Mouse (Mus musculus): ENCODE data around the gene Stim1. TPM values are rescaled to one million over a fixed set of nuclear protein-coding genes. Genes with fewer than 3 reads are reported as not detected.
"Not testable (repeated sequence)": the region's sequence is repeated elsewhere in the genome, so short reads cannot be mapped to it uniquely, and the experiment has no call there.

The Stim1 gene
- total RNA-seq, 2 experiments from 2014 or later, result 198 to 210 TPM

- intact Hi-C loops (cut with DNase I; ENCODE audit: low total_unique reads), result no loop called here
Observed at GRCm38 (mm10) chr7:102246956-102247797, 20.4 kb upstream of the Stim1 start.

DNA sequence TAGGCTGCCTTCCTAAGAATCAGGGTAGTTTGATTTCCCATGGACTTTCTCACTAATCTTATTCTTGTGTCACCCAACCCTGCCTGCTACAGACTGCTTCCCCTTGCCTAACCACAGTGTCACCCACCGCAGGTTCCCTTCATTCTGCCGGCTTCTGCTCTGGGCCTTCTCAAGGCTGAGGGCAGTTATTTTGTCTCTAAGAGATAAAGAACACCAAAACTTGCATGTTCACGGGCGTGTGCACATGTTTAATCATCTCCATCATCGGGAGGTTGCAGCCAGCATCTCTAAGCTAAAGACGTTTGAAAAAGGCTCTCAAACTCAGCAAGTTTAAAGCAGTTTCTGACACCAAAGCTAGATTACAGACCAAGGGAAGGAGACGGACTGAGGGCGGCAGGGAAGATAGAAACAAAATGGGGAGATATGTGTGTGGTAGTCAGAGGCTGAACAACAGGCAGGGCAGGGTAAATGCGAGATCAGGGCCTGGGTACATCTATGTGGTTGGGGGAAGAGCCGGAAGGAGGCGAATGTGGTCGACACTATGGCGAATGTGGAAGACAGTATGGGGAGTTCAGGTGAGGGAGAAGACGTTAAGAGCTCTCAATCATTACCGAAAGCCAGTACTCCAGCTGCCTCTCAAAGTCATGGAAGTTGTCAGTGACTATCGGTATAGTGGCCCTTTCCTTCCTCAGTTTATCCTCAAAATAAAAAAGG is 18.8 kb upstream of the Stim1 start:
- no peak for DNase-seq
- intact Hi-C loops (cut with DNase I; ENCODE audit: low total_unique reads), result no loop called here

More at GRCm38 (mm10) chr7:102246956-102247797, 20.4 kb upstream of the Stim1 start:
- DNase-seq, result peak; percentile 26

DNA sequence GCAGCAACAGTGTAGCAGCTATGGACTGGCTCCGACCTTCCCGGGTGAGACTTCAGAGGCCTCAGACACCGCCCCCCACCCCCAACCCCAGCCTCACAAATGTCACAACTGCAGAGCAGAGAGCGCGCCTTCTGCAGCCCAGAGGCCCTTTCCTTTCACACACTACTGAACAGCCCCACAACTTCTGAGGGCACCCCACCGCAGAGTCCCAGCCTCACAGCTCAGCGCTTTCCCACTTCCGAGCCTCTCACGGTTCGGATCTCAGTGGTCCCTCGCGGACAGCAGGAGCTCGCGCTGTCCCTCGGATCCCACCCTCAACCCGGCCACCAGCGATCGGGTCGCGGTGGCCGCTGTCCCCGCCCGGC is 18.1 kb upstream of the Stim1 start:
- DNase-seq, result no peak
- intact Hi-C loops (cut with DNase I; ENCODE audit: low total_unique reads), result no loop called here

GRCm38 (mm10) chr7:102249896-102250630 is 17.5 kb upstream of the Stim1 start:
- intact Hi-C loops (cut with DNase I; ENCODE audit: low total_unique reads), result no loop called here
- DNase-seq, result peak; percentile 76

GRCm38 (mm10) chr7:102250631-102251214 is 16.9 kb upstream of the Stim1 start:
- intact Hi-C loops (cut with DNase I; ENCODE audit: low total_unique reads), result no loop called here
- peak; percentile 94 for DNase-seq

DNA sequence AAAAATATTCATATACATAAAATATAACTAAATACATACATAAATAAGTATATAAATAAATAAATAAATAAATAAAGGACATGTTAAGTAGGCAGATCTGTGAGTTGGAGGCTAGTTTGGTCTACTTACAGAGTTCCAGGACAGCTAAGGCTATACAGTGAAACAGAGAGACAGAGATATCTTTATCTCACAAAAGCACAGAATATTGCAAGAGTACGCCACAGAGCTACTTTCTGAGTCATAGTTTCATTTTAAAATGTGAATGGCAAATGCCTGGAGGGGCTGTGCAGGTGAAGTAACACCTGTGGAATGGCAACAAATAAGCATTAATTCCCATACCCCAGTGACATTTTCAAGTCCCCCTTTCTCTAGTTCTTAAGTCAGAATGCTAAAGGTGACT is 14.0 kb upstream of the Stim1 start:
- intact Hi-C loops (cut with DNase I; ENCODE audit: low total_unique reads), result no loop called here
- no peak for DNase-seq

GRCm38 (mm10) chr7:102255954-102256353 is 11.7 kb upstream of the Stim1 start, which contains the start of gene Rhog:
Gene Rhog (minus strand): TSS chr7:102256054.
- no peak for DNase-seq
- intact Hi-C loops (cut with DNase I; ENCODE audit: low total_unique reads), result no loop called here

- intact Hi-C loops (cut with DNase I; ENCODE audit: low total_unique reads), result no loop called here
- no peak for DNase-seq
Observed at GRCm38 (mm10) chr7:102256636-102257035, 11.0 kb upstream of the Stim1 start.

GRCm38 (mm10) chr7:102258189-102258588 is 9.4 kb upstream of the Stim1 start:
- intact Hi-C loops (cut with DNase I; ENCODE audit: low total_unique reads), result loop anchor here (2.0 kb wide), 1 partner anchor 157 kb away; no protein-coding TSS in a partner anchor
- peak; percentile 83 for DNase-seq

GRCm38 (mm10) chr7:102258753-102259152 is 8.9 kb upstream of the Stim1 start:
- intact Hi-C loops (cut with DNase I; ENCODE audit: low total_unique reads), result loop anchor here (2.0 kb wide), 1 partner anchor 156 kb away; no protein-coding TSS in a partner anchor

DNA sequence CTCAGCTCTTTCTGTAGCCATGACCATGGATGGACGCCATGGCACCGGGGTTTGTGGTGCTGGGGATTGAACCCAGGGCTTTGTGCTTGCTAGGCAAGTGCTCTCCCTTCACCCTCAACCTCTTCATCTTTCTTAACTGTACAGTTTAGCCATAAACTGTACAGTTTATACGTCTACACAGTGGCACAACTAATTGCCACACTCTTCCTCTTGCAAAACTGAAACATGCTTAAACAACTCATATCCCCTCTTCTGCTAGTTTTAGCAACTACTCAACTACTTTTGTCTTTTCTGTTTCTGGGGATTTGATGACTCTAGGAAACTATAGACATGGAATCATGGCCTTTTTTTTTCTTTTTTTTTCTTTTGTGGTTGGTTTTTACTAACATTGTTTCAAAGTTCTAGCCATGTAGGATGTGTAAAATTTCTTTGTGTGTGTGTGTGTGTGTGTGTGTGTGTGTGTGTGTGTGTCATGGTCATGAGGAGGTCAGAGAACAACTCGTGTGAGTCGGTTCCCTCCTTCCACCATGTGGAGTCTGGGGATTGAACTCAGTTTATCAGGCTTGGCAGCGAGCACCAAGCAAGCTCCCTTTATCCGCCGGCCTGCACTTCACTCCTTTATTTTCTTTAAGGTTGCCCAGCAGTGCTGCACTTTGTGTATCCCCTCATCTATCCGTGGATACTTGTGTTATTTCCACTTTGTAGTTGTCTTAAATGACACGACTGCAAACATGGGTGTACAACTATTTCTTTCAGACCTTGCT is 7.7 kb upstream of the Stim1 start:
- intact Hi-C loops (cut with DNase I; ENCODE audit: low total_unique reads), result loop anchor here (2.0 kb wide), 1 partner anchor 155 kb away; no protein-coding TSS in a partner anchor
- no peak for DNase-seq

More at GRCm38 (mm10) chr7:102258753-102259152, 8.9 kb upstream of the Stim1 start:
- no peak for DNase-seq

DNA sequence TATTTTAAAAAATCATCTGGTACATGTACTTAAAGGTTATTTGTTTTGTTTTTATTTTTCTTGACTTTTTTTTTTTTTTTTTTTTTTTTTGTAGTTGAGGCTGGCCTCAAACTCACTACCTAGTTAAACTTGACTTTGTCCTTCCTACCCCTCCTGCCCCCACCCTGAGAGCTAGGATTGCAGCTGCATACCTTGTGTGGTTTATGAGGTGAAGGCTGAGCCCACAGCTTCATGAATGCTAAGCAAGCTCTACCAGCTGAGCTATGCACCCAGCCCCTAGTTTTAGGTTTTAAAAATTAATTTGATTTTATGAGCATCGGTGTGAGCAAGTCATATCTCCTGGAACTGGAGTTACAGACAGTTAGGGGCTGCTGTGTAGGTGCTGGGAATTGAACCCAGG is 7.1 kb upstream of the Stim1 start:
- intact Hi-C loops (cut with DNase I; ENCODE audit: low total_unique reads), result no loop called here
- DNase-seq, result no peak

DNA sequence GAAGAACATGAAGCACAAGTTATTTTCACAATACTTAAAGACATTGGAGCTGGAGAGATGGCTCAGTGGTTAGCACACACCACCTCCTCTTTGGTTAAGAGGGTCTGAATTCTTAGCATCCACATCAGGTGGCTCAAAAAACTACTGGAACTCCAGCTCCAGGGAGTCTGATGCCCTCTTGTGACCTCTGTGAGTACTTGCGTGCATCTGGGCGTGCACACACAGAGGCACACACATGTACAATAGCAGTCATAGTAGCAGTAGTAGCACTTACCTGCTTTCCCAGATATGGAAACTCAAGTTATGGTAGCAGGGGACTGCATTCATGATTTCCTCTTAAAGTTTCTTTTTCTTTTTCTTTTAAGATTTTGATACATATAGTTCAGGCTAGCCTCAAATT is 4.6 kb upstream of the Stim1 start:
- intact Hi-C loops (cut with DNase I; ENCODE audit: low total_unique reads), result no loop called here

GRCm38 (mm10) chr7:102266021-102266400 is 1.6 kb upstream of the Stim1 start:
- intact Hi-C loops (cut with DNase I; ENCODE audit: low total_unique reads); DNase-seq: not testable (repeated sequence)

More for the DNA sequence above, 4.6 kb upstream of the Stim1 start:
- DNase-seq, result no peak

DNA sequence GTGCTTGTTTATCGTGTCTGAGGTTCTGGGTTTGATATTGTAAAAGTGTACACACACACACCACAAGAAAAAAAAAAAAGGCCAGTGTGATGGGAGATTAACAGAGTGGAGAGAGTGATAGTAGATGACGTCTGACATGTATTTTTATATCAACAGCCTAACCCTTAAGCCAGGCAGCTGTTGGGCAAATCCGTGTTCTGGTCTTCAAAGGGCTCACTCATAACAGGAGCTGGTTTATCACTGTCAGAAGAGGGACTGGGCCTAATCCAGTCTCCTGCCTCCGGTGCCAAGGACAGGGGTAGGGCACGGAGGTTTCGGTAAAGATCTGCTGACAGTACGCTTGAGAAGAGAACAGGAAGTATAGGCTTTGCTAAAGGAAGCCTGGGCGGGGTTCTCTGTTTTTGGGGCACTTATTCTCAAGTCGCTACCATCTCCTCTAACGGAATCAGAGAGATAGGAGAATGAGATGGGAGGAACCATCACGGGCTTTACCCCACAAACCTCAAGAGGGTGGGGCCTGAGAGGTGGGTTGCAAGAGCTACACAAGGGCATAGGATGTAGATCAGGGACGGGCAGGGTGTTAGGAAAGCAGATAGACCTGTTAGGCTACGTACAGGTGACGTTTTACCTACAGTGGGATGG is 1.1 kb upstream of the Stim1 start:
- DNase-seq, result peak; percentile 19
- intact Hi-C loops (cut with DNase I; ENCODE audit: low total_unique reads), result no loop called here

- intact Hi-C loops (cut with DNase I; ENCODE audit: low total_unique reads), result no loop called here
- peak; percentile 95 for DNase-seq
Observed at GRCm38 (mm10) chr7:102267113-102267579, 460 bp upstream of the Stim1 start.

DNA sequence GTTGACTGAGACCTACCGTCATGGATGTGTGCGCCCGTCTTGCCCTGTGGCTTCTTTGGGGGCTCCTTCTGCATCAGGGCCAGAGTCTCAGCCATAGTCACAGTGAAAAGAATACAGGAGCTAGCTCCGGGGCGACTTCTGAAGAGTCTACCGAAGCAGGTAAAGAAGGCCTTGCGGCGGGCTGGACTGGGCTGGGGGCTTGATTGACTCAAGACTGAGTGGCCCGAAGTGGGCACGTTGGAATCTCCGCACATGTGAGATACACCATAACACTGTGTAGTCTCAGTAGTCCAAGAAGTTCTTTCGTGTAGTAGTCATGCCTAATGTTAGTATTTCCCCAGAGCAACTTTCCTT is 766 bp downstream of the Stim1 start:
- intact Hi-C loops (cut with DNase I; ENCODE audit: low total_unique reads), result no loop called here
- DNase-seq, result no peak

- intact Hi-C loops (cut with DNase I; ENCODE audit: low total_unique reads), result no loop called here
- DNase-seq, result peak; percentile 69
Observed at GRCm38 (mm10) chr7:102272422-102272948, 4.9 kb downstream of the Stim1 start.
